Mouse (Mus musculus) cerebellum, adult 18-20 months (tissue): ENCODE data around the gene Patl1.
"Not testable (repeated sequence)": the region's sequence is repeated elsewhere in the genome, so short reads cannot be mapped to it uniquely, and the experiment has no call there.

Experiments
- DNase-seq, 2 experiments: peaks; one replicate each; pipeline ENCODE4 v3.0.0; 2021

The Patl1 gene

GRCm38 (mm10) chr19:11912037-11912532, at the start of gene Patl1:
Gene Patl1 (plus strand): TSS chr19:11912399.
- DNase-seq: peak; percentile 96 to 99

GRCm38 (mm10) chr19:11867837-11868236, 44.4 kb upstream of the Patl1 start:
- DNase-seq: no peak

DNA sequence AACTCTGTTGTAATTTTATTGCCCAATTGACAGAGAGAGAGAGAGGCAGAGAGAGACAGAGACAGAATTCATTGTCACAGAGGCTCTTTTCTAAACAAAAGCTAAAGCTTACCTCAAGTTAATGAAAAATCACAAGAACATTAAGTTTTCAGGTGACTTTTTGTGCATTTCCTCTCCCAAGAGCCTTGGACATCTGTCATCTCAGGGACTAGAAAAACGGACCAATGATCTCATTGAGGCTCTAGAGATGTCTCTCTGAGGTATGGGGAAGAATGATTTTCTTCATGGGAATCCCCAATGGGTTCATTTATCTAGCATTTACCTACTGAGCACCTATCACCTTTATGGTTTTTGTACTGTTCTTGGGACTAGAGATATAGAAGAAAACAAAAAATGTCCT, 37.2 kb upstream of the Patl1 start, which contains the start of gene Olfr1419:
Olfr1419 (minus strand) TSS at position 101 of the 400 bp plus-strand sequence.
- DNase-seq: no peak

GRCm38 (mm10) chr19:11878404-11878803, 33.8 kb upstream of the Patl1 start:
- DNase-seq: not testable (repeated sequence)

GRCm38 (mm10) chr19:11886265-11886664, 25.9 kb upstream of the Patl1 start, which contains the start of gene Olfr1420:
Gene Olfr1420 (plus strand): TSS chr19:11886565.
- DNase-seq: no peak

DNA sequence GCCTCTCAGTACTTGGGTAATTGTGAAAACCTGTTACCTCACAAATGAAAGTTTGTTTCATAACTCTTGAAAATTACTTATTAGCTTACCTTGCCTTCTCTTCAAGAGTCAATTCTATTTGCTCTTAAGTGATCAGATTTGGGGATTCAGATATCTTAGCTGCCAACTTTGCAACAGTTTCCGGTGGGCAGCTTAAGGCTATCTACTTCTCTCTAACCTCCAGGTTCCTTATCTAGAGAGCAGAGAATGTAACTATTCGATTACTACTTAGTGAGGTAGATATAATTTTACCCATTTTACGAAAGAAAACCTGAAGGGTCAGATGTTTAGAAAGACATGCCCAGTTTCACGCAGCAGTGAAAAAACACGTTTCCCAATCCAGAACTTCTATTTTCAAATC, 1.2 kb upstream of the Patl1 start:
- no peak for DNase-seq

DNA sequence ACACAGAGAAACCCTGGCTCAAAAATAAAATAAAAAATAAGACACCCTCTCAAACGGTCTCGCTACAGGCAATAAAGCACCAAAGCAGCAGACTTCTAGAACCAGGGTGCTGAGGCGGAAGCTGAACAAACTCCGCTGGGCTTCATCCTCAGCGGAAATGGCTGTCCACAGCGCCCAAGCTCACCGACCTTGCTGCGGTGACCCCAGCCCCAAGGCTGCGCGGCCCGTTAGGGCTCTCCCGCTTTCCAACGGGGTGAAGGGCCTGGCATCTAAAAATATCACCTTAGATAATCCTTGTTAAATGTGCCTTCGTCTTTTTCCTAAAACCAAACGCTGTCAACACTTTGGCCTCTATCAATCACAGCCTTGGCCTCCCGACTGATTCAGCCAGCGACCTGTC, 596 bp upstream of the Patl1 start:
- peak in 1 of 2 experiments; percentile 35 for DNase-seq

- peak in 1 of 2 experiments; percentile 46 for DNase-seq
Measured at GRCm38 (mm10) chr19:11912533-11913121, 428 bp downstream of the Patl1 start.

DNA sequence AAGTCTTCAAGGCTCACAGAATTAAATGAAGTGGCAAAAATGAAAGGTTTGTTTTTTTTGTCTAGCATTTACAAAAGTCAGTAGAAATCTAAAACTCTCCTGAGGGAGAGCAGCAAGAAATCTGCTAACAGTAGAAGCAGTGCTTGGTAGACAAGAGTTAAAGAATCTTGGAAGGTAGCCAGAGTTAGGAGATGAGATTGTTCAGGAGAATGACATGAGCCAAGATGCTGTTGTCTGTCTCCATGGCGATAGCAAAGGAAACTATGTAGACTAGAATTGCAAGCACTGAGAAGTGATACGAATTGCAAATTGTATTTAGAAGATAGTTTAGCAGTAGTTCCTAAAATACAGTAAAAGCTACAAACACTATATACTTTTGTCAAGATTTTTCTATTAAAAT, 3.6 kb downstream of the Patl1 start:
- DNase-seq: peak in 1 of 2 experiments; percentile 12

GRCm38 (mm10) chr19:11922068-11922467, 9.9 kb downstream of the Patl1 start:
- DNase-seq: no peak

DNA sequence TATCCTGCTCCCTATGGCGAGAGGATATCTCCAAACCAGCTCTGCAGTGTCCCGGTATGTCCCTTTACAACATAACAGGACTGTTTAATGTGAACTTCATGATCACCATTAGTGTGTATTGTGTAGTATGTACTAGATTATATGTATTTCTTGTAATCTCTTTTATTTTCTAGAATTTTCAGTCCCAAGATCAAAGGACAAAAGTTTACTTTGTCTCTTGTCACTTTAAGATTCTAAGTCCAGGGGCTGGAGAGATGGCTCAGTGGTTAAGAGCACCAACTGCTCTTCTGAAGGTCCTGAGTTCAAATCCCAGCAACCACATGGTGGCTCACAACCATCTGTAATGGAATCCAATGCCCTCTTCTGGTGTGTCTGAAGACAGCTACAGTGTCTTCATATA, 10.3 kb downstream of the Patl1 start:
- DNase-seq: not testable (repeated sequence)

- no peak for DNase-seq
Measured at GRCm38 (mm10) chr19:11926380-11926779, 14.2 kb downstream of the Patl1 start.

GRCm38 (mm10) chr19:11928025-11928748, 16.0 kb downstream of the Patl1 start:
- DNase-seq: no peak

DNA sequence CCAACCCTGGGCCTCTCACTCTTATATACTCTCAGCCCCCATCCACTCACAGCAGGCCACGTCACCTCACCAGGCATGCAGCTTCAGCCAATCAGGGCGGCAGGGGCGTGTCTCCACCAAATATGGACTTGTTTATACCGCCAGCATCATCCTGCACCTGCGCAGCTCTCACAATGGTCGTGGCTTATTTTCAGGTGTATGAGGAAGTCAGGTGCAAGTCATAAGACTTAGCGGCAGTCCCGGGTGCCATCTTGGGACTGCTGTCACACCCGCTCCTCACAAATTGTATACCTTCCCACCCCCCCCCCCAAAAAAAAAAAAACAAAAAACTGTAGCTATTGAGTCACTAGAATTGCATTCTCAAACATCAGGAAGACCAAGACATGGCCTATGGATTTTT, 34.3 kb downstream of the Patl1 start:
- not testable (repeated sequence) for DNase-seq

GRCm38 (mm10) chr19:11949878-11950277, 37.7 kb downstream of the Patl1 start:
- no peak for DNase-seq

GRCm38 (mm10) chr19:11950747-11951146, 38.5 kb downstream of the Patl1 start:
- no peak for DNase-seq

DNA sequence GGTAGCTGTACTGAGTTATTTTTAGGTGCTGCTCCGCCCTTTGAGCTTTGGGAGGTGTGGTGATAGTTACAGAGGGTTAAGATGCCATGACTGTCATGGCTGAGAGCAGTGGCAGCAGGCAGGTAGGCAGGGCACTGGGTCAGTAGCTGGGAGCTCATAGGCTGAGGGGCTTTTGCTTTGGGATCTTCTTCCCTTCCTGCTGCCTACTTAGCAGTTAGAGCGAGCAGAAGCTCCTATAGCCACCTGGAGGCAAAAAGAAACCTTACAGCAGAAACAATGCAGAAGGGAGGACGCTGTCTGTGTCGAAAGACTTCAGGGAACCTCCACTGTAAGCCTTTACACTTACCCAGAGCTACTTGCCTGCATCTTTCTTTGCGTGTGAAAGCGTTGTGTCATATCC, 42.0 kb downstream of the Patl1 start:
- DNase-seq: no peak

DNA sequence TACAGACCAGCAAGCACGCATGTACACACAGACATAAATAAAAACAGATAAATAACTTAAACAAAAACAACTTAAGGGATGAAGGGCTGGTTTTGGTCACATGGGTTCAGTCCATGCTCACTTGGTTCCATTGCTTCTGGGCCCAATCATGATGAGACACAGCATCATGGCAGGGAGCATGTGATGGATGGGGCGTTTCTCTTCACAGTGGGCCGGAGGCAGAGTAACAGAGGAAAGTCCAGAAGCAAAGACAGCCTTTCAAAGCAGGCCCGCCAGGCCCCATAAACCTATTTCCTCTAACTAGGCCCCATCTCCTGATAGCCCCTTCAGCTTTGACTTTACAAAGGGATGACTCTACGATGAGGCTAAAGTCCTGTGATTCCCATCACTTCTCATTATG, 44.4 kb downstream of the Patl1 start:
- DNase-seq: no peak

GRCm38 (mm10) chr19:11957396-11957795, 45.2 kb downstream of the Patl1 start:
- DNase-seq: no peak

- DNase-seq: no peak
Measured at GRCm38 (mm10) chr19:11957846-11958245, 45.6 kb downstream of the Patl1 start.

GRCm38 (mm10) chr19:11964266-11964665, 52.1 kb downstream of the Patl1 start:
- DNase-seq: no peak

- DNase-seq: peak; percentile 98 to 100
Measured at GRCm38 (mm10) chr19:11965023-11965942, 53.1 kb downstream of the Patl1 start, which contains the start of gene Osbp. Gene Osbp (plus strand): TSS chr19:11965941.

GRCm38 (mm10) chr19:11966201-11966636, 54.0 kb downstream of the Patl1 start:
- DNase-seq: peak; percentile 65 to 69
